Mouse (Mus musculus) heart, embryonic 12.5 days (tissue): ENCODE data around the gene Tkfc. TPM values are rescaled to one million over a fixed set of nuclear protein-coding genes. Genes with fewer than 3 reads are reported as not detected.

ENCODE experiments used
- ATAC-seq: fragments of 200-750 bp; cut with Nextera tagmentation; 2 replicates; pipeline ENCODE4 v1.8.0; 2017; ENCODE audit warnings: moderate TSS enrichment, moderate library complexity; ENCODE audit not compliant: insufficient number of reproducible peaks, low FRiP score
- H3K27ac ChIP-seq: fragments of 300-500 bp; sonication (generic); 2 replicates; pipeline ENCODE4 v1.5.1; 2016; ENCODE audit warnings: mild to moderate bottlenecking, moderate library complexity; ENCODE audit not compliant: poor library complexity, severe bottlenecking
- H3K27me3 ChIP-seq: fragments of 300-500 bp; sonication (generic); replicated peaks from 2 replicates; pipeline ENCODE4 v1.6.1; 2016; ENCODE audit warnings: mild to moderate bottlenecking, moderate library complexity
- H3K36me3 ChIP-seq: fragments of 300-500 bp; sonication (generic); 2 replicates; pipeline ENCODE4 v1.6.1; 2016; ENCODE audit warnings: mild to moderate bottlenecking, moderate library complexity
- H3K4me1 ChIP-seq: fragments of 300-500 bp; sonication (generic); replicated peaks from 2 replicates; pipeline ENCODE4 v1.6.1; 2016; ENCODE audit warnings: mild to moderate bottlenecking
- H3K4me2 ChIP-seq: fragments of 300-500 bp; sonication (generic); 2 replicates; pipeline ENCODE4 v1.6.1; 2016; ENCODE audit warnings: mild to moderate bottlenecking, moderate library complexity
- H3K4me3 ChIP-seq: fragments of 300-500 bp; sonication (generic); 2 replicates; pipeline ENCODE4 v1.5.1; 2016; ENCODE audit warnings: mild to moderate bottlenecking
- H3K9ac ChIP-seq: fragments of 300-500 bp; sonication (generic); 2 replicates; pipeline ENCODE4 v1.6.1; 2016; ENCODE audit warnings: mild to moderate bottlenecking, moderate library complexity
- H3K9me3 ChIP-seq: fragments of 300-500 bp; sonication (generic); replicated peaks from 2 replicates; pipeline ENCODE4 v1.6.1; 2016; ENCODE audit warnings: mild to moderate bottlenecking, moderate library complexity
- WGBS: fragments of 180-500 bp; shearing (Covaris S2); methylation state at CpG from one replicate; pipeline ENCODE4 v1.1.7; 2016; 5-methylcytosine and 5-hydroxymethylcytosine counted together
- polyA plus RNA-seq: library from polyadenylated mRNA; unstranded; fragments of >200 nt; fragmentation: Nextera tagmentation; extraction: Ambion mirVana; gene quantifications from 2 replicates; pipeline ENCODE4 v1.2.1, GENCODE M21; 2016

Tkfc gene
- polyA plus RNA-seq, 1 experiment from 2014 or later = 11.9 TPM

- no peaks in the 10 kb centered on the region for H3K4me1 ChIP-seq
- peaks cover 38% of the 10 kb centered on the region for H3K36me3 ChIP-seq
- no peak overlapping the region for H3K27ac ChIP-seq
- no peak overlapping the region for H3K9ac ChIP-seq
- H3K27me3 ChIP-seq = no peaks in the 10 kb centered on the region
- 85% methylated on average over 8 of the region's 8 CpGs for WGBS
- ATAC-seq = no peak
- H3K4me2 ChIP-seq = no peak overlapping the region
- no peaks in the 10 kb centered on the region for H3K9me3 ChIP-seq
- H3K4me3 ChIP-seq = no peak overlapping the region
Measured at GRCm38 (mm10) chr19:10585112-10585511, 20.3 kb downstream of the Tkfc start.

DNA sequence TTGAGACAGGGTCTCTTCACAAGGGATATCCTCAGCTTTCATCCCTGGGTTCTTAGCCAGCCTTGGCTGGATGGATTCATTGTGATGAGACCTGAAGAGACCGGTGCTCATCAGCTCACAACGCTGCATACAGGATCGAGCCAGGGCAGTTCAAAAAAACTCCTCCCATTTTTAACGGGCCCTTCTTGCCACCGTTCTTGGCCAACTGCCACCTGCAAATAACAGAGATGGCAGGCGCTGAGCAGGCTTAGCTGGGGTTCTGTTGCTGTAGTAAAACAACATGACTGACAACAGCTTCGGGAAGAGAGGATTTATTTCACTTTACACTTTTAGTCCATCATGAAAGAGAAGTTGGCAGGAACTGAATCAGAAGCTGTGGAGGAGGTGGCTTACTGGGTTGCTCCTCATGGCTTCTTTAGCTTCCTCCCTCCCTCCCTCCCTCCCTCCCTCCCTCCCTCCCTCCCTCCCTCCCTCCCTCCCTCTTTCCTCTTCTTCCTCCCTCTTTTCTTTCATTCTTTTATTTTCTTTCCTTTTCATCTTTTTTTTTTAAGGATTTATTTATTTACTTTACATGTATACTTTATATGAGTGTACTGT is 21.8 kb downstream of the Tkfc start:
- no peaks in the 10 kb centered on the region for H3K9me3 ChIP-seq
- H3K27ac ChIP-seq = no peak overlapping the region
- H3K4me1 ChIP-seq = peaks cover 3% of the 10 kb centered on the region; the same call in 1 of the 2 replicates
- no peak for ATAC-seq
- no peak overlapping the region for H3K9ac ChIP-seq
- 64% methylated on average over 7 of the region's 7 CpGs for WGBS
- H3K27me3 ChIP-seq = no peaks in the 10 kb centered on the region
- H3K4me2 ChIP-seq = no peak overlapping the region
- H3K4me3 ChIP-seq = no peak overlapping the region
- H3K36me3 ChIP-seq = peaks cover 32% of the 10 kb centered on the region

DNA sequence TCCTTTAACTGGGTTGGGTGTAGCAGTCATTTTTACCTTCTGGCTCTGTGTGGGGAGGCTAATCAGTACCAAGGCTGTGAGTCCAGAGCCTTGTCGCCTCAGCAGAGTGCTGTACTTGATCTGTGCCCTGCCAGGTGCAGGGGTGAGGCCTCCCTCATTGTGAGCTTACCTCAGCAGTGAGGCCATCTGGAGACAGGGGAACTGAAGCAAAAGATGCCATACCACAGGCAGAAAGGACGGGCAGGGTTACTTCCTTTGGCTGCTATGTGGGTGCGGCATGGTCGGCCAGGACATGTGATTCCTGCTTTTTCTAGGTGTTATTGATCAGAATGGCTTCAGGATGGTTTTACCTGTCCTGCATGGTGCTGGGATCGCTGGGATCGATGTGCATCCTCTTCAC is 23.5 kb downstream of the Tkfc start:
- peaks cover 12% of the 10 kb centered on the region for H3K4me1 ChIP-seq
- no peak overlapping the region for H3K4me2 ChIP-seq
- no peak overlapping the region for H3K27ac ChIP-seq
- no peaks in the 10 kb centered on the region for H3K9me3 ChIP-seq
- H3K9ac ChIP-seq = no peak overlapping the region; the same call in 1 of the 2 replicates
- H3K4me3 ChIP-seq = no peak overlapping the region
- H3K36me3 ChIP-seq = peaks cover 22% of the 10 kb centered on the region
- ATAC-seq = no peak
- WGBS = 80% methylated on average over 6 of the region's 6 CpGs
- no peaks in the 10 kb centered on the region for H3K27me3 ChIP-seq

GRCm38 (mm10) chr19:10580761-10581160 is 24.7 kb downstream of the Tkfc start:
- Histone ChIP-seq H3K4me1 (peaks cover 16% of the 10 kb centered on the region), H3K4me2 (no peak overlapping the region), H3K27me3 (no peaks in the 10 kb centered on the region), H3K36me3 (peaks cover 22% of the 10 kb centered on the region), H3K27ac (no peak overlapping the region), H3K4me3 (no peak overlapping the region), H3K9me3 (no peaks in the 10 kb centered on the region), H3K9ac (no peak overlapping the region)
- 64% methylated on average over 3 of the region's 3 CpGs for WGBS
- no peak for ATAC-seq

DNA sequence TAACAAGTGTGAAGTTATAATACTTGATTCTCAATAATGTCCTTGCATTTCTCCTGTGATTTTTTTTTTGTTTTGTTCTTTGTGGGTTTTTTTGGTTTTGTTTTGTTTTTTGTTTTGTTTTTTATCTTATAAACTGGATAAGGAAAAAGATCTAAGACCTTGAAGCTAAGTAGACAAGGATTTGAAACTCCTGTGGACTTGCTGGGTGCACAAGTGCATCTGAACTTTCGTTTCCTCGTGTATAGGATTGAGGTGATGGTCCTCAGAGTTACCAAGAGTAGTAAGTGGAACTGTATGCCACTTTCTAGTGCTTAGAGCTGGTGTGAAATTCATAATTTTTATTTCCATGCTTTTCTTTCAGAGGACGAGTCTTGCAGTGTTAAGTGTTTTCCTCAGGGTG is 25.4 kb downstream of the Tkfc start:
- no peak overlapping the region for H3K9ac ChIP-seq
- H3K27me3 ChIP-seq = no peaks in the 10 kb centered on the region
- H3K9me3 ChIP-seq = no peaks in the 10 kb centered on the region
- H3K27ac ChIP-seq = no peak overlapping the region
- no peak for ATAC-seq
- H3K4me3 ChIP-seq = no peak overlapping the region
- WGBS = 75% methylated on average over 3 of the region's 3 CpGs
- H3K4me2 ChIP-seq = no peak overlapping the region
- peaks cover 16% of the 10 kb centered on the region for H3K4me1 ChIP-seq
- peaks cover 20% of the 10 kb centered on the region for H3K36me3 ChIP-seq

DNA sequence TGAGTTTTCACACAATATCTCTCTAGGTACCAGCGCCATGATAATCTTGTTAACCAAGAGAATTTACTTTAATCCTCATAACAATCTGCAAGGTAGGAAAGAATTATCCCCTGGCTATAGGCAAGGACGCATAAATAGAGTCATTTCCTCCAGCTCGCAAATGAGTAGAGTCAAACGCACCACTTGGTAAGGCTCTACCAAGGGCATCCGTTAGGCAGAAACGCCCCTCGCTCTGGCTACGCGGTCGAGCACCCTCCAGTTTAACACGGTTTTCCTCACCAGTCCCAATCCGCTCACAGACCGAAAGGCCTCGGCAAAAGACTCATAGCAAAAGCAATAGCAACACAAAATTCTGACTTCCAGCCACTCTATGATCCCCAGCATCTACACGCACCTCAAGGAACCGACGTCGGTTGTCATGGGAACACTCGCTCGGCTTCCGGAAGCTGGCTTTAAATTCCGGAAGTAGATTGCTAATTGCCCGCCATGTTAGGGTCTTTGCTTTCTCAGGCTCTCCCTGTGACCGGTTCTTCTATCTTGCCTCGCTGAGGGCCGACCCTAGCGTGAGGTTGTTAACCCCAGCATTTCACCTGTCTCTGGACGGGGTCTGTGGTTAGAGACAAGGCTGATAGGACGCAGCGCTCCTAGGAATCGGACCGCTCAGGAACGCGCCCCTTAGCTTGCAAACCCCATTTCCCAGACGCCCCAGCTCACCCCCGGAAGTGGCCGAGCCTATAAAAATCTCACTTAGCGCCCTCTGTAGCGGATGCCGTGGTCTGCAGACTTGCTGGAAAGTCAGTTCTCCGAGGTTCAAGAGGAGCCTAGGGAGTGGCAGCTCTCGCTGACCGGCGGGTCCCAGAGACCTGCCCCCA is 28.5 kb downstream of the Tkfc start, which contains the start of the genes Cyb561a3 and Tmem138:
Gene Cyb561a3, plus strand, starts transcription at position 483 of the 872 bp plus-strand sequence.
Gene Tmem138, minus strand, starts transcription at position 673 of the 872 bp plus-strand sequence.
- no peaks in the 10 kb centered on the region for H3K27me3 ChIP-seq
- no peaks in the 10 kb centered on the region for H3K9me3 ChIP-seq
- H3K36me3 ChIP-seq = peaks cover 37% of the 10 kb centered on the region
- H3K9ac ChIP-seq = peak within 1 kb of the TSS; percentile 83
- ATAC-seq = peak; percentile 93
- H3K4me3 ChIP-seq = peak within 1 kb of the TSS; percentile 65
- peak within 1 kb of the TSS; percentile 86 for H3K27ac ChIP-seq
- H3K4me1 ChIP-seq = peaks cover 16% of the 10 kb centered on the region
- H3K4me2 ChIP-seq = peak within 1 kb of the TSS; percentile 87
- WGBS = under 1% methylated on average over 44 of the region's 44 CpGs

DNA sequence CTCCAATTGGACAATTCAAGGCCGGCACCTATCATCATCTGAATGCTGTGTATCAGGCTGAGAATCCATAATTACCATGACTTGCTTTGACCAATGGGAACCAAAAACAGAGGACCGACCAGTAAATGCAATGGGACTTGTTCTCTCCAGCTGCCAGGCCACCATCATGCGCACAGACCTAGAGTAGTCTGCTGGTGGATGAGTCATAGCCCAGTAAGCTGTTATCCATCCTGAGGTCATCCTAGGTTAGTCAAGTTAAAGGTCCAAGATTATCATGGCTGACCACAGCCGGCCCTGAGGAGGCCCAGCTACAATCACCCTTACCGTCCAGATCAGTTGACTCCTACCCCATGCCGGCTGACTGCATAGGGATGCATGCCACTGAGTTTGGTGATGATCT is 35.8 kb downstream of the Tkfc start:
- Histone ChIP-seq H3K4me1 (no peaks in the 10 kb centered on the region), H3K9ac (no peak overlapping the region), H3K27ac (no peak overlapping the region), H3K4me3 (no peak overlapping the region), H3K4me2 (no peak overlapping the region), H3K27me3 (no peaks in the 10 kb centered on the region), H3K9me3 (no peaks in the 10 kb centered on the region), H3K36me3 (peaks cover 62% of the 10 kb centered on the region)
- 86% methylated on average over 6 of the region's 6 CpGs for WGBS
- ATAC-seq = no peak

- no peak overlapping the region for H3K9ac ChIP-seq
- no peak overlapping the region for H3K4me2 ChIP-seq
- H3K4me3 ChIP-seq = no peak overlapping the region
- 61% methylated on average over 4 of the region's 4 CpGs for WGBS
- no peak overlapping the region for H3K27ac ChIP-seq
- peaks cover 16% of the 10 kb centered on the region for H3K4me1 ChIP-seq
- H3K9me3 ChIP-seq = no peaks in the 10 kb centered on the region
- no peak for ATAC-seq
- peaks cover 22% of the 10 kb centered on the region for H3K36me3 ChIP-seq
- H3K27me3 ChIP-seq = no peaks in the 10 kb centered on the region
Measured at GRCm38 (mm10) chr19:10565217-10565616, 40.2 kb downstream of the Tkfc start.

GRCm38 (mm10) chr19:10564278-10564677 is 41.2 kb downstream of the Tkfc start:
- H3K27me3 ChIP-seq = no peaks in the 10 kb centered on the region
- H3K4me2 ChIP-seq = no peak overlapping the region
- H3K27ac ChIP-seq = no peak overlapping the region
- WGBS = 78% methylated on average over 6 of the region's 6 CpGs
- peaks cover 13% of the 10 kb centered on the region for H3K36me3 ChIP-seq
- no peak overlapping the region for H3K9ac ChIP-seq
- H3K4me1 ChIP-seq = peaks cover 16% of the 10 kb centered on the region
- no peak for ATAC-seq
- no peak overlapping the region for H3K4me3 ChIP-seq
- no peaks in the 10 kb centered on the region for H3K9me3 ChIP-seq

- Histone ChIP-seq H3K9ac (no peak overlapping the region), H3K27ac (peak overlapping the region; percentile 93), H3K4me1 (peaks cover 16% of the 10 kb centered on the region), H3K36me3 (peaks cover under 1% of the 10 kb centered on the region), H3K27me3 (no peaks in the 10 kb centered on the region), H3K9me3 (no peaks in the 10 kb centered on the region), H3K4me3 (no peak overlapping the region), H3K4me2 (no peak overlapping the region)
- no peak for ATAC-seq
- WGBS = 56% methylated on average over 5 of the region's 5 CpGs
Measured at GRCm38 (mm10) chr19:10562351-10562750, 43.1 kb downstream of the Tkfc start.

DNA sequence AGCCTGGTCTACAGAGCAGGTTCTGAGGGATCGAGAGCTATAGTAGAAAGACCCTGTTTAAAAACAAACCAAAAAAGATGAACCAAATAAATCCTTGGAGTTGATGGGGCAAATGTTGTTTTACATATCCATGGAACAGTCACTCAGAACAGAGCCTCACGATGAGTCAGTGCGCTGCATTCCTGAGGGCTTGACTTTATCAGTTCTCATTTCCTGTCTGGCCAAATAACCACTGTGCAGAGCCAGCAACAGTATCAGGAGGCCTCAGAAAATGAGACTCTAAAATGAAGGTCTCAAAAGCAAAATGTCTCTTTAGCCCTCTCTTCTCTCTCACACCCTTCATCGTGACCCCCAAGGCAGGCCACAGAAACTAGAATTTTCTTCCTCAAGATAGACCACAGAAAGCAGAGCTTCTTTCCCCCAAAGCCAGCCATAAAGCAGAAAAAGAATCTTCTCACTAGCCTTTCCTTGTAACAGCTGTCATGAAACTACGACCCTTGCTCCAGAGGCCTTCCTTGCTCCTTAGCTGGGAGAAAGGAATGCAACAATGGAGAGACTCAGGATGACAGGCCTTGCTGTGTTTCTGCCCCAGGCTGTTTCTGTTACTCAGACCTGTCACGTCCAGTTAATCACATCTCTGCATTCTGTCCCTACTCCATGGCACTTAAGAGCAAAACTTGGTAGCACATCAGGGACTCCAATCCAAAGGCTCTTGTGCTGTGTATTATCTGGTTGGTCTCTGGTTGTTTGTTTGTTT is 43.7 kb downstream of the Tkfc start:
- no peaks in the 10 kb centered on the region for H3K36me3 ChIP-seq
- H3K4me1 ChIP-seq = peaks cover 16% of the 10 kb centered on the region
- no peaks in the 10 kb centered on the region for H3K27me3 ChIP-seq
- ATAC-seq = peak; percentile 84
- H3K9ac ChIP-seq = no peak overlapping the region
- H3K4me3 ChIP-seq = no peak overlapping the region
- H3K9me3 ChIP-seq = no peaks in the 10 kb centered on the region
- H3K27ac ChIP-seq = peak overlapping the region; percentile 93
- WGBS = 29% methylated on average over 6 of the region's 6 CpGs
- 0 out of 2 replicates have a peak overlapping the region, but pooled peaks have one; percentile 11 for H3K4me2 ChIP-seq
